Mouse (Mus musculus): ENCODE results near the gene Gm13762.
"Not testable (repeated sequence)": the region's sequence is repeated elsewhere in the genome, so short reads cannot be mapped to it uniquely, and the experiment has no call there.

Gene Gm13762

GRCm38 (mm10) chr2:88980181-88980580, at the start of gene Gm13762:
Gm13762 (minus strand) TSS chr2:88980281.
- DNase-seq (ENCODE audit: low read depth in 2 of 2, low spot score in 2 of 2), result no peak

- DNase-seq (ENCODE audit: low read depth in 2 of 2, low spot score in 2 of 2), result not testable (repeated sequence)
Measured at GRCm38 (mm10) chr2:89021436-89021835, 41.4 kb upstream of the Gm13762 start.

- no peak for DNase-seq (ENCODE audit: low read depth in 2 of 2, low spot score in 2 of 2)
Measured at GRCm38 (mm10) chr2:89018240-89018639, 38.2 kb upstream of the Gm13762 start, which contains the start of gene Olfr1216. Olfr1216 (minus strand) TSS chr2:89018340.

GRCm38 (mm10) chr2:89006873-89007272, 26.8 kb upstream of the Gm13762 start, which contains the start of gene Olfr1215:
Olfr1215 (minus strand) TSS chr2:89006973.
- DNase-seq (ENCODE audit: low read depth in 2 of 2, low spot score in 2 of 2), result no peak

- no peak for DNase-seq (ENCODE audit: low read depth in 2 of 2, low spot score in 2 of 2)
Measured at GRCm38 (mm10) chr2:88992553-88992952, 12.5 kb upstream of the Gm13762 start, which contains the start of gene Olfr1214. Olfr1214 (minus strand) TSS chr2:88992653.

GRCm38 (mm10) chr2:88953669-88954068, 26.4 kb downstream of the Gm13762 start, which contains the start of gene Olfr1212:
Olfr1212 (plus strand) TSS chr2:88953969.
- DNase-seq (ENCODE audit: low read depth in 2 of 2, low spot score in 2 of 2), result no peak

GRCm38 (mm10) chr2:88938011-88938410, 42.1 kb downstream of the Gm13762 start, which contains the start of gene Olfr1211:
Olfr1211 (minus strand) TSS chr2:88938111.
- no peak for DNase-seq (ENCODE audit: low read depth in 2 of 2, low spot score in 2 of 2)

Measured in CD8-positive naive resting alpha-beta T cell, adult 2 months (primary cell).